Mouse (Mus musculus): ENCODE data around the gene Olfr1094. TPM values are rescaled to one million over a fixed set of nuclear protein-coding genes. Genes with fewer than 3 reads are reported as not detected.

Olfr1094 gene
- total RNA-seq (2014; fragmentation: Nextera tagmentation) (not detected in 2 replicates), total RNA-seq (2017) (not detected in 2 replicates), polyA plus RNA-seq (2012) (not detected in 2 replicates)

- Histone ChIP-seq H3K27me3 (ENCODE audit: insufficient read depth, low read length) (no peaks in the 10 kb centered on the region), H3K4me3 (ENCODE audit: low read depth, low read length) (no peak within 1 kb of the TSS), H3K9me3 (replicated peaks) (no peaks in the 10 kb centered on the region), H3K4me1 (ENCODE audit: insufficient read depth, low read depth, low read length) (no peaks in the 10 kb centered on the region), H3K36me3 (replicated peaks) (no peaks in the 10 kb centered on the region)
- ATAC-seq (ENCODE audit: extremely low read depth, insufficient number of reproducible peaks, low FRiP score, poor library complexity, severe bottlenecking): no peak
- TF ChIP-seq POLR2AphosphoS5 (IDR thresholded peaks at IDR 0.05; ENCODE audit: insufficient replicate concordance, low read depth, low read length): no peak
- no peak for TF ChIP-seq TAL1 (conservative IDR thresholded peaks at IDR 0.05; ENCODE audit: low read depth, low read length)
- TF ChIP-seq CTCF (IDR thresholded peaks at IDR 0.05; ENCODE audit: low read depth, low read length): no peak
- no peak for TF ChIP-seq GATA2 (IDR thresholded peaks at IDR 0.05; ENCODE audit: borderline replicate concordance, low read depth, low read length)
- TF ChIP-seq GATA1 (IDR thresholded peaks at IDR 0.05; ENCODE audit: borderline replicate concordance, low read length): no peak
- no peak for DNase-seq (ENCODE audit: low spot score)
These were observed at the start of gene Olfr1094 for GRCm38 (mm10) chr2:86824363-86824762. Gene Olfr1094 (plus strand): TSS chr2:86824663.

GRCm38 (mm10) chr2:86782179-86782578, 42.3 kb upstream of the Olfr1094 start, which contains the start of gene Olfr1093:
Gene Olfr1093 (plus strand): TSS chr2:86782479.
- ATAC-seq (ENCODE audit: extremely low read depth, insufficient number of reproducible peaks, low FRiP score, poor library complexity, severe bottlenecking) (no peak), DNase-seq (ENCODE audit: low spot score) (no peak)
- H3K4me1 ChIP-seq (ENCODE audit: insufficient read depth, low read depth, low read length): no peaks in the 10 kb centered on the region
- H3K36me3 ChIP-seq (replicated peaks): no peaks in the 10 kb centered on the region
- 0 out of 2 replicates have a peak, but pooled peaks cover 2% of the 10 kb centered on the region for H3K9me3 ChIP-seq (replicated peaks)
- TF ChIP-seq CTCF (IDR thresholded peaks at IDR 0.05; ENCODE audit: low read depth, low read length) (no peak), GATA2 (IDR thresholded peaks at IDR 0.05; ENCODE audit: borderline replicate concordance, low read depth, low read length) (no peak), GATA1 (IDR thresholded peaks at IDR 0.05; ENCODE audit: borderline replicate concordance, low read length) (no peak), POLR2AphosphoS5 (IDR thresholded peaks at IDR 0.05; ENCODE audit: insufficient replicate concordance, low read depth, low read length) (no peak), TAL1 (conservative IDR thresholded peaks at IDR 0.05; ENCODE audit: low read depth, low read length) (no peak)
- no peak within 1 kb of the TSS for H3K4me3 ChIP-seq (ENCODE audit: low read depth, low read length)
- no peaks in the 10 kb centered on the region for H3K27me3 ChIP-seq (ENCODE audit: insufficient read depth, low read length)

GRCm38 (mm10) chr2:86809918-86810317, 14.5 kb upstream of the Olfr1094 start, which contains the start of gene Olfr141:
Gene Olfr141 (minus strand): TSS chr2:86810018.
- TF ChIP-seq GATA2 (IDR thresholded peaks at IDR 0.05; ENCODE audit: borderline replicate concordance, low read depth, low read length) (no peak), GATA1 (IDR thresholded peaks at IDR 0.05; ENCODE audit: borderline replicate concordance, low read length) (no peak), TAL1 (conservative IDR thresholded peaks at IDR 0.05; ENCODE audit: low read depth, low read length) (no peak), CTCF (IDR thresholded peaks at IDR 0.05; ENCODE audit: low read depth, low read length) (no peak), POLR2AphosphoS5 (IDR thresholded peaks at IDR 0.05; ENCODE audit: insufficient replicate concordance, low read depth, low read length) (no peak)
- Histone ChIP-seq H3K9me3 (replicated peaks) (no peaks in the 10 kb centered on the region), H3K27me3 (ENCODE audit: insufficient read depth, low read length) (no peaks in the 10 kb centered on the region), H3K36me3 (replicated peaks) (no peaks in the 10 kb centered on the region), H3K4me3 (ENCODE audit: low read depth, low read length) (no peak within 1 kb of the TSS), H3K4me1 (ENCODE audit: insufficient read depth, low read depth, low read length) (no peaks in the 10 kb centered on the region)
- DNase-seq (ENCODE audit: low spot score) (no peak), ATAC-seq (ENCODE audit: extremely low read depth, insufficient number of reproducible peaks, low FRiP score, poor library complexity, severe bottlenecking) (no peak)

- no peaks in the 10 kb centered on the region for H3K9me3 ChIP-seq (replicated peaks)
- no peak for ATAC-seq (ENCODE audit: extremely low read depth, insufficient number of reproducible peaks, low FRiP score, poor library complexity, severe bottlenecking)
- H3K27me3 ChIP-seq (ENCODE audit: insufficient read depth, low read length): no peaks in the 10 kb centered on the region
- TF ChIP-seq GATA1 (IDR thresholded peaks at IDR 0.05; ENCODE audit: borderline replicate concordance, low read length): no peak
- TF ChIP-seq GATA2 (IDR thresholded peaks at IDR 0.05; ENCODE audit: borderline replicate concordance, low read depth, low read length): no peak
- TF ChIP-seq CTCF (IDR thresholded peaks at IDR 0.05; ENCODE audit: low read depth, low read length): no peak
- no peak for TF ChIP-seq POLR2AphosphoS5 (IDR thresholded peaks at IDR 0.05; ENCODE audit: insufficient replicate concordance, low read depth, low read length)
- no peak for TF ChIP-seq TAL1 (conservative IDR thresholded peaks at IDR 0.05; ENCODE audit: low read depth, low read length)
- no peak for DNase-seq (ENCODE audit: low spot score)
- H3K4me1 ChIP-seq (ENCODE audit: insufficient read depth, low read depth, low read length): no peaks in the 10 kb centered on the region
- no peak within 1 kb of the TSS for H3K4me3 ChIP-seq (ENCODE audit: low read depth, low read length)
- H3K36me3 ChIP-seq (replicated peaks): no peaks in the 10 kb centered on the region
These were observed 27.1 kb downstream of the Olfr1094 start, which contains the start of gene Olfr1095 for GRCm38 (mm10) chr2:86851596-86851995. Gene Olfr1095 (minus strand): TSS chr2:86851696.

GRCm38 (mm10) chr2:86874702-86875101, 50.2 kb downstream of the Olfr1094 start, which contains the start of gene Gm13723:
Gene Gm13723 (minus strand): TSS chr2:86874802.
- Histone ChIP-seq H3K36me3 (replicated peaks) (no peaks in the 10 kb centered on the region), H3K27me3 (ENCODE audit: insufficient read depth, low read length) (no peaks in the 10 kb centered on the region), H3K9me3 (replicated peaks) (no peaks in the 10 kb centered on the region), H3K4me1 (ENCODE audit: insufficient read depth, low read depth, low read length) (no peaks in the 10 kb centered on the region), H3K4me3 (ENCODE audit: low read depth, low read length) (no peak within 1 kb of the TSS)
- DNase-seq (ENCODE audit: low spot score): no peak
- ATAC-seq (ENCODE audit: extremely low read depth, insufficient number of reproducible peaks, low FRiP score, poor library complexity, severe bottlenecking): no peak
- TF ChIP-seq GATA2 (IDR thresholded peaks at IDR 0.05; ENCODE audit: borderline replicate concordance, low read depth, low read length): no peak
- no peak for TF ChIP-seq GATA1 (IDR thresholded peaks at IDR 0.05; ENCODE audit: borderline replicate concordance, low read length)
- no peak for TF ChIP-seq POLR2AphosphoS5 (IDR thresholded peaks at IDR 0.05; ENCODE audit: insufficient replicate concordance, low read depth, low read length)
- no peak for TF ChIP-seq CTCF (IDR thresholded peaks at IDR 0.05; ENCODE audit: low read depth, low read length)
- TF ChIP-seq TAL1 (conservative IDR thresholded peaks at IDR 0.05; ENCODE audit: low read depth, low read length): no peak

Other genes with a start within 250 kb of the Olfr1094 start
- not detected in 2 replicates for gene Olfr1082, start 225.7 kb upstream of the Olfr1094 start, total RNA-seq (2014; fragmentation: Nextera tagmentation)
- 0.11 TPM in 1 of 2 replicates, not detected in the other for gene Olfr1082, start 225.7 kb upstream of the Olfr1094 start, total RNA-seq (2017)
- not detected in 2 replicates for gene Olfr1082, start 225.7 kb upstream of the Olfr1094 start, polyA plus RNA-seq (2012)
- gene Olfr1084, start 184.9 kb upstream of the Olfr1094 start, total RNA-seq (2014; fragmentation: Nextera tagmentation): not detected in 2 replicates
- 0.35 TPM in 1 of 2 replicates, not detected in the other for gene Olfr1084, start 184.9 kb upstream of the Olfr1094 start, total RNA-seq (2017)
- gene Olfr1084, start 184.9 kb upstream of the Olfr1094 start, polyA plus RNA-seq (2012): not detected in 2 replicates
- gene Olfr1085, start 162.6 kb upstream of the Olfr1094 start, total RNA-seq (2014; fragmentation: Nextera tagmentation): not detected in 2 replicates
- 0.11 and 0.17 TPM in 2 replicates for gene Olfr1085, start 162.6 kb upstream of the Olfr1094 start, total RNA-seq (2017)
- not detected in 2 replicates for gene Olfr1085, start 162.6 kb upstream of the Olfr1094 start, polyA plus RNA-seq (2012)
- not detected in 2 replicates for gene Olfr1086, start 144.6 kb upstream of the Olfr1094 start, total RNA-seq (2014; fragmentation: Nextera tagmentation)
- not detected in 2 replicates for gene Olfr1086, start 144.6 kb upstream of the Olfr1094 start, total RNA-seq (2017)
- not detected in 2 replicates for gene Olfr1086, start 144.6 kb upstream of the Olfr1094 start, polyA plus RNA-seq (2012)
- not detected in 2 replicates for gene Olfr1087, start 126.3 kb upstream of the Olfr1094 start, total RNA-seq (2014; fragmentation: Nextera tagmentation)
- 0.16 TPM in 1 of 2 replicates, not detected in the other for gene Olfr1087, start 126.3 kb upstream of the Olfr1094 start, total RNA-seq (2017)
- gene Olfr1087, start 126.3 kb upstream of the Olfr1094 start, polyA plus RNA-seq (2012): not detected in 2 replicates
- not detected in 2 replicates for gene Olfr1089, start 91.0 kb upstream of the Olfr1094 start, total RNA-seq (2014; fragmentation: Nextera tagmentation)
- gene Olfr1089, start 91.0 kb upstream of the Olfr1094 start, total RNA-seq (2017): not detected in 2 replicates
- not detected in 2 replicates for gene Olfr1089, start 91.0 kb upstream of the Olfr1094 start, polyA plus RNA-seq (2012)
- not detected in 2 replicates for gene Olfr1090, start 65.7 kb upstream of the Olfr1094 start, total RNA-seq (2014; fragmentation: Nextera tagmentation)
- gene Olfr1090, start 65.7 kb upstream of the Olfr1094 start, total RNA-seq (2017): 0.16 TPM in 1 of 2 replicates, not detected in the other
- gene Olfr1090, start 65.7 kb upstream of the Olfr1094 start, polyA plus RNA-seq (2012): not detected in 2 replicates
- gene Olfr1093, start 42.2 kb upstream of the Olfr1094 start, total RNA-seq (2014; fragmentation: Nextera tagmentation): not detected in 2 replicates
- 0.33 TPM in 1 of 2 replicates, not detected in the other for gene Olfr1093, start 42.2 kb upstream of the Olfr1094 start, total RNA-seq (2017)
- not detected in 2 replicates for gene Olfr1093, start 42.2 kb upstream of the Olfr1094 start, polyA plus RNA-seq (2012)
- gene Olfr141, start 14.6 kb upstream of the Olfr1094 start, total RNA-seq (2014; fragmentation: Nextera tagmentation): not detected in 2 replicates
- gene Olfr141, start 14.6 kb upstream of the Olfr1094 start, total RNA-seq (2017): 0.17 TPM in 1 of 2 replicates, not detected in the other
- not detected in 2 replicates for gene Olfr141, start 14.6 kb upstream of the Olfr1094 start, polyA plus RNA-seq (2012)
- not detected in 2 replicates for gene Olfr1095, start 27.0 kb downstream of the Olfr1094 start, total RNA-seq (2014; fragmentation: Nextera tagmentation)
- gene Olfr1095, start 27.0 kb downstream of the Olfr1094 start, total RNA-seq (2017): 0.17 and 0.33 TPM in 2 replicates
- gene Olfr1095, start 27.0 kb downstream of the Olfr1094 start, polyA plus RNA-seq (2012): not detected in 2 replicates
- gene Gm13723, start 50.1 kb downstream of the Olfr1094 start, total RNA-seq (2014; fragmentation: Nextera tagmentation): not detected in 2 replicates
- under 0.01 TPM in 1 of 2 replicates, not detected in the other for gene Gm13723, start 50.1 kb downstream of the Olfr1094 start, total RNA-seq (2017)
- not detected in 2 replicates for gene Gm13723, start 50.1 kb downstream of the Olfr1094 start, polyA plus RNA-seq (2012)
- gene Olfr1097, start 67.6 kb downstream of the Olfr1094 start, total RNA-seq (2014; fragmentation: Nextera tagmentation): not detected in 2 replicates
- 0.05 and 0.06 TPM in 2 replicates for gene Olfr1097, start 67.6 kb downstream of the Olfr1094 start, total RNA-seq (2017)
- not detected in 2 replicates for gene Olfr1097, start 67.6 kb downstream of the Olfr1094 start, polyA plus RNA-seq (2012)
- not detected in 2 replicates for gene Olfr1098, start 99.9 kb downstream of the Olfr1094 start, total RNA-seq (2014; fragmentation: Nextera tagmentation)
- gene Olfr1098, start 99.9 kb downstream of the Olfr1094 start, total RNA-seq (2017): 0.05 TPM in 1 of 2 replicates, not detected in the other
- gene Olfr1098, start 99.9 kb downstream of the Olfr1094 start, polyA plus RNA-seq (2012): not detected in 2 replicates
- gene Olfr1099, start 136.0 kb downstream of the Olfr1094 start, total RNA-seq (2014; fragmentation: Nextera tagmentation): not detected in 2 replicates
- gene Olfr1099, start 136.0 kb downstream of the Olfr1094 start, total RNA-seq (2017): 0.33 TPM in 1 of 2 replicates, not detected in the other
- gene Olfr1099, start 136.0 kb downstream of the Olfr1094 start, polyA plus RNA-seq (2012): not detected in 2 replicates
- gene Olfr1100, start 155.3 kb downstream of the Olfr1094 start, total RNA-seq (2014; fragmentation: Nextera tagmentation): not detected in 2 replicates
- 0.11 TPM in 1 of 2 replicates, not detected in the other for gene Olfr1100, start 155.3 kb downstream of the Olfr1094 start, total RNA-seq (2017)
- gene Olfr1100, start 155.3 kb downstream of the Olfr1094 start, polyA plus RNA-seq (2012): not detected in 2 replicates
- not detected in 2 replicates for gene Olfr1101, start 166.6 kb downstream of the Olfr1094 start, total RNA-seq (2014; fragmentation: Nextera tagmentation)
- 0.05 and 0.06 TPM in 2 replicates for gene Olfr1101, start 166.6 kb downstream of the Olfr1094 start, total RNA-seq (2017)
- not detected in 2 replicates for gene Olfr1101, start 166.6 kb downstream of the Olfr1094 start, polyA plus RNA-seq (2012)
- gene Olfr1102, start 173.7 kb downstream of the Olfr1094 start, total RNA-seq (2014; fragmentation: Nextera tagmentation): not detected in 2 replicates
- gene Olfr1102, start 173.7 kb downstream of the Olfr1094 start, total RNA-seq (2017): not detected in 2 replicates
- not detected in 2 replicates for gene Olfr1102, start 173.7 kb downstream of the Olfr1094 start, polyA plus RNA-seq (2012)
- not detected in 2 replicates for gene Olfr1104, start 202.4 kb downstream of the Olfr1094 start, total RNA-seq (2014; fragmentation: Nextera tagmentation)
- 0.71 TPM in 1 of 2 replicates, not detected in the other for gene Olfr1104, start 202.4 kb downstream of the Olfr1094 start, total RNA-seq (2017)
- not detected in 2 replicates for gene Olfr1104, start 202.4 kb downstream of the Olfr1094 start, polyA plus RNA-seq (2012)
- not detected in 2 replicates for gene Olfr1105, start 211.9 kb downstream of the Olfr1094 start, total RNA-seq (2014; fragmentation: Nextera tagmentation)
- gene Olfr1105, start 211.9 kb downstream of the Olfr1094 start, total RNA-seq (2017): 0.16 and 0.17 TPM in 2 replicates
- gene Olfr1105, start 211.9 kb downstream of the Olfr1094 start, polyA plus RNA-seq (2012): not detected in 2 replicates
- not detected in 2 replicates for gene Olfr1106, start 227.6 kb downstream of the Olfr1094 start, total RNA-seq (2014; fragmentation: Nextera tagmentation)
- gene Olfr1106, start 227.6 kb downstream of the Olfr1094 start, total RNA-seq (2017): 0.05 and 0.12 TPM in 2 replicates
- not detected in 2 replicates for gene Olfr1106, start 227.6 kb downstream of the Olfr1094 start, polyA plus RNA-seq (2012)